Mouse (Mus musculus) kidney, adult 18-20 months (tissue): ENCODE results near the gene Rtf2.
A peak's percentile ranks its signal among the peaks of the same experiment; 100 is the strongest.

Experiments
- DNase-seq: peaks from one replicate; pipeline ENCODE4 v3.0.0; 2021

The Rtf2 gene

DNA sequence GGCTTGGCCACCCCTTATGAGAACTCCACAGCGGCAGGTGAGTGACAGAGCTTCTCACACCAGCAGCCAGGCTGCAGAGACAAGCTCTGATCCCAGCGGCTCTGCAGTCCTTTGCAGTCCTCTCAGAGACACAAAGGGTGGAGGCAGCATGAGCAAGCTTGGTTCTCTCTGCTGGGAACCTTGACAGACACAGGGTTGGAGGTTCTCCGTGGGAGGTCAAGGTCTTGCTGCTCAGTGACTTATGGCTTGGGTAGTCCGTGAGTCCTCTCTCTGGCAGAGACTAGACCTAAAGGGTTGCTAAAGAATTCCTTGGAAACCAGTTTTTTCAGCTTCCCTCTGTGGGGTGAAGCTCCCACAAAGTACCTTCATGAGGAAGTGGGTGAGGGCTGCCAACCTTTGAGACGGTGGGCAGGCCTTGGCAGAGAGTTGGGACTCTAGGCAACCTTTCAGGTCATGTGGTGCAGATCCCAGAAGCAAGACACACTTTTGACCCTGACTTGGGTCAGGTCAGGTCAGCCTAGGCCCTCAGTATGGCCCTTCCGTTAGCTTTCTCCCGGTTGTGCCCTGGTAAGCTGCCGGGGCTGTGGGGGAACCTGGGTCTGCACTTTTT lies 56.5 kb downstream of the Rtf2 start:
- peak; percentile 13 for DNase-seq

DNA sequence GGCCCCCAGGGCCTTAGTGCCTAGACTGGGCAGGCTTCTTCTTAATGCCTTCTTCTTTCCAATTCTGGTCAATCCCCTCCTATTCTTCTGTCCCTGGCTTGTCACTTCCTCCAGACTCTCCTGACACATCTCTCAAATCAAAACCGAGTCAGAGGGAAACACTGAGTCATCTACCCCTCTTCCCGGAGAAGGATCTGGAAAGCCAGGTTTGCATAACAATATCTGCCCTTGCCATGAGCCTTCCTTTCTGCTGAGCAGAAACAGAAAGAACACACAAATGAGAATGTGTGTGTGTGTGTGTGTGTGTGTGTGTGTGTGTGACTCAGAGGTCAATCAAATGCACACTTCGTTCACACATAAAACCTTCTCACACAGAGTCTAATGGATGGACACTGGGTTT lies 58.5 kb downstream of the Rtf2 start:
- DNase-seq, result no peak

DNA sequence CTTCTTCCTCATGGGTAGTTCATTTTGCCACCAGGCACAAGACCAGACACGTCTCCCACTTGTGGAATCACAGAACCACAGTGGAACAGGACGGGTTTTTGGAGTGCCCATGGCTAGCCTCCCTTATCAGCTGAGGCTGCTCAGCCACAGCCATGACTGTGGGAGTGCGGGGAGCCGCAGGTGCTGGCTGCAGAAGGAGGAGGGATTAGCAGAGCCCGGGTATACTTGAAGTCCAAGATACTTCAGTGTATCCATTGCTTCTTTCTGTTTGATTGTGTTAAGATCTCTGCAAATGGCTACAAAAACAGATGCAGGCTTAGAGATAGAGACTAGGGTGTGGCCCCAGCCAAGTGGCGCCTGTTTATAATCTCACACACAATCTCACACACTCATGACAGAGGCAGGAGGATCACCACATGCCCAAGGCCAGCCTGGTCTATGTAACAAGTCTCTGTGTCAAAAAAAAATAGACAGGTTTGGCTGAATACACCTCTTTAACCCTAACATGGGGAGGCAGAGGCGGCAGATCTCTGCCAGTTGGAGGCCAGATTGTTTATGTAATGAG lies 60.5 kb downstream of the Rtf2 start:
- DNase-seq, result no peak

DNA sequence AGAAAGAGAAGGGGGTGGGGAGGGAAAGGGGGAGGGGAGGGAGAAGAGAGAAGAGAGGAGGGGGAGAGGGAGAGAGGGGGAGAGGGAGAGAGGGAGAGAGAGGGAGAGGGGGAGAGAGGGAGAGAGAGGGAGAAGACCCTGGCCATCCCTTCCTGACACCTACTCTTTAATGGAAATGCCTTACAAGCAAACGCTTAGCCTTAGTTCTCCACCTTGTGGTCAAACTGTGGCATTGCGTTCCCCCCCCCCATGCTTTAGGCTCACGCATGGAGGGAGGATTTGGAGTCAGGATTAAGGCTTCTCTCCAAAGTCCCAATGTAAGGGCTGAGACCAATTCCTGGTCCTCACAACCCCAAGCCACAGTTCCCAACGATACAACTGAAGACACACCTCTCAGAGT lies 61.0 kb downstream of the Rtf2 start:
- peak; percentile 18 for DNase-seq

DNA sequence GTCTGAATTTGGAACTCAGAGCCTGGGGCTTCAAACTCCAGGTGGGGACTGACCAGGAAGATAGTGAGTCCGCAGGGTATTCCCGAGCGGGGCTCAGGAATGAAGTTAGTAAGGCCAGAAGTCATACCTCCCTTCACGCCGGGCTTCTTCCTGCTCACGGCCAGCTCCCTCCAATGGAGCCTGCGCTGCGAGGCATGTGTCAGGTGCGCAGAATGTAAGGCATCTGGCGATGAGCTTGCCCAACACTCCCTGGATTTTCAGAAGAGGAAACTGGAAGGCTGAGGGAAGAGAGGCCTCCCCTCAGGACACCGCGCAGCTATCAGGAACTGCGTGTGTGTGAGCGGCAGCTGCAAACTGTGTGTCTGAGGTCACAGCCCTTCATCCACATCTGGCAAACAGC lies 61.8 kb downstream of the Rtf2 start:
- no peak for DNase-seq

DNA sequence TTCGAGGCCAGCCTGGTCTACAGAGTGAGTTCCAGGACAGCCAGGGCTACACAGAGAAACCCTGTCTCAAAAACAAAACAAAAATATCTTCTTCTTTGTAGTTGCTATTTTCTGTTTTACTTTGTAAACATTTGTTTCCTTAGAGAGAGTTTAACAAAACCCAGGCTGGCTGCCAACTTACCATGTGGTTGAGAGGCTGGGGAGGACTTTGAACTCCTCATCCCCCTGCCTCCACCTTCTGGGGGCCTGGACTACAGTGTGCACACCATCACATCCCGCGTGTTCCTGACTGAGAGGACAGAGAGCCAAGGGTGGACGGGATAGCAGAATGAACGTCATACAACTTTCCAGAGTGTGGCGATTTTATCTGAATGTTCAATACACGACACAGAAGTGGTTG lies 65.8 kb downstream of the Rtf2 start:
- peak; percentile 34 for DNase-seq

DNA sequence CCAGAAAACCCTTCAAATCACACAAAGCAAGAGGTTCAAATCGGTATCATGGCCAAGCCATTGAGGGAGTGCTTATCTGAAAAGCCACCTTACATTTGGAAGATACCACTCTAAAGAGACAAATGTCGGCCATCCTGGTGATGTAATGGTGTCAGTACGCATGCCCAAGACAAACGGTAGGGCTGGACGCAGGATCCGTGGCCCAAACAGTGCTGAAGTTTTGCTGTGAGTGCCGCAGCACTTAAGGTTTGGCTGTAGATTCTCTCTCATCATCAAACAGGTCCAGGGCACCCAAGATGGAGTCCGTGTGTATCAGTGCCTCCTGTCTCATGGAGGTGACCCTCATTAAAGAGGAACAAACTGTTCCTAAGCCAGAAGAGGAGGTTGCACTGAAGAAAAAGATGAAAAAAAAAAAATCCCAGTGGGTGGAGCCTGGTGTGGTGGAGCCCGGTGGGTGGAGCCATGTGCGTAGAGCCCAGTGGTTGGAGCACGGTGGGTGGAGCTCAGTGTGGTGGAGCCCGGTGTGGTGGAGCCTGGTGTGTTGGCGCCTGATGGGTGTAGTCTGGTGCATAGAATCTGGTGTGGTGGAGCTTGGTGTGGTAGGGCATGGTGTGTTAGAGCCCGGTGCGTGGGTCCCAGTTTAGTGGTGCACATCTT lies 69.8 kb downstream of the Rtf2 start:
- DNase-seq, result no peak

DNA sequence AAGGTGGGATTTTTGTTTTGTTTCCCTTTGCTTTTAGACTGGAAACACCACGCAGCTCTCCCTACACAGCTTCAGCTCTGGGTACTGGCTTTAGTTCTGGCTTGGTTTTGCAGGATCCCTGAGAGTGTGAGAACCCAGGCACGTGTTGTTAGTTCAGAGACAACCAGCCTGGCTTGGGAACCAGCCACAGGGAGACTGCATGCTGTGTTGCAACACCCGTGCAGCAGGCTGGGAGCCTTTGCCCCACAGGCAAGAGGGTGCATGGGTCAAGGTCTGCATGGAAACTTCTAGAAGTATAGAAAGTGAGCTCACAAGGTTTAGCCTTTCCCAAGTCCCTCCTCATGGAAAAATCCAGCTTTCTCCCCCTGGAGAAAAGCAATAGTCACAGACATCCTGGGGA lies 70.5 kb downstream of the Rtf2 start:
- DNase-seq, result no peak

DNA sequence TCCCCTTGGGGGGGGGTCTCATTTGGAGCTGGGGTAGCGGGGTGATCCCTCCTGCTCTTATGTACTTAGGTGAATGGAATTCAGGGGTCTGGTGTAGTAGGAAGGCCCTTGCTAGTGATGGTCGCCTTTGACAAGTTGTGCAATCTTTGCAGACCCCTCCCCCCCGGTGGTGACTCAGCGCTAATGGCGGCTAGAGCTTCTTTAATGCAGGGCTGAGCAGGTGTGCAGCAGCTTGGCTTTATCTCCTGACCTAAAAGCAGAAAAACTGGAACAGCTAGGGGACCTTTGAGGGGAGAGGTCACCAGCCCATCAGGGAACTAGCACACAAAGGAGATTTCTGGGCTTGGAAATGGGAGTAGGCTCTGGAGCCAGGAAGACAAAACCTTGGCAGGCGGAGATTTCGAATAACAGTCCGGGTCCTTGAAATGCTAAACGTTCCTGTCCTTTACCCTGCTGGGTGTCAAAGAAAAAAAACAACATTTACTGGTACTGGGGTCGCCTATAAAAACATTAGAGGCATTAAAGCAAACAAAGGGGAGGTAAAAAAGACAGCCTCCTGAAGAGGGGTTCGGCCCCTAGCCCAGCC lies 76.1 kb downstream of the Rtf2 start:
- no peak for DNase-seq
